Mouse (Mus musculus): ENCODE measurements at regions not wholly inside any gene's neighbourhood (a gene's known extent, or its start where the extent isn't known, plus 50 kb on each side); places are given as distances from the start of the nearest gene placed in this dataset.

DNA sequence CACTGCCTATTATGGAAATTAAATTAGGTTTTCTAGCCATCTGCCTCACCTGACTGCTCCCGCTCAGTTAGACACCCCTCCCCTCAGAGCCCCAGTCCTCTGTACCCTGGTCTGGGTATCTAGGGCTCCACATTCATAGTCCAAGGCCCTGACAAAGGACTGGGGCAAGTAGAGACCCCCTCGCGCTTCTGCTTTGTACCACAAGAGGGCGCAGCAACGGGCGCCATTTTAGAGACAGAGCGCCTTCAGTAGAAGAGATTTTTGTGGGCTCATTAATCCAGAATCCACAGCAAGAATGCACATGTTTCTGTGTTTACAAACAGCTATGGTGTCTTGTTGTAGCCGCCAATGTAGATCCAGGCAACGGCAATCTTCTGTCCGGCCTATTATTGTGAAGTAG, 279.7 kb upstream of the Myt1l start:
- intact Hi-C loops (cut with DNase I): no loop called here
- DNase-seq (ENCODE audit: low spot score in 2 of 2): no peak

DNA sequence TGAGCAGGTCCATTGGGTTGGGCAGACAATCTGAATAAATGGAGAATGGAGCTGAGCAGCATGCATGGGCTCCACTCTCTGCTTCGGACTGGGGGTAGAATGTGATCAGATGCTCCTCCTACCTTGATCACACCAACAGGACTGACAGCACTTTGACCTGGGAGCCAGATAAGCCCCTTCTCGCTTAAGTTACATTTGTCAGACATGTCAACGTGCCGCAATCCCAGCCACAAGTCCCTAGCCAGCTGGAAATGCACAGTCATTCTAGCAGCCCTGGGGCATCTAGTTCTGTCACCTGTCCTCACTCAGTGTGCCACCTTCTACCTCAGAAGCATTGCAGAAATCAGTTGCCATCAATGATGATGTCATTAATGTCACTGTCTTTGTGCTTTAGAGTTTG, 272.1 kb upstream of the Myt1l start:
- intact Hi-C loops (cut with DNase I): no loop called here
- no peak for DNase-seq (ENCODE audit: low spot score in 2 of 2)

DNA sequence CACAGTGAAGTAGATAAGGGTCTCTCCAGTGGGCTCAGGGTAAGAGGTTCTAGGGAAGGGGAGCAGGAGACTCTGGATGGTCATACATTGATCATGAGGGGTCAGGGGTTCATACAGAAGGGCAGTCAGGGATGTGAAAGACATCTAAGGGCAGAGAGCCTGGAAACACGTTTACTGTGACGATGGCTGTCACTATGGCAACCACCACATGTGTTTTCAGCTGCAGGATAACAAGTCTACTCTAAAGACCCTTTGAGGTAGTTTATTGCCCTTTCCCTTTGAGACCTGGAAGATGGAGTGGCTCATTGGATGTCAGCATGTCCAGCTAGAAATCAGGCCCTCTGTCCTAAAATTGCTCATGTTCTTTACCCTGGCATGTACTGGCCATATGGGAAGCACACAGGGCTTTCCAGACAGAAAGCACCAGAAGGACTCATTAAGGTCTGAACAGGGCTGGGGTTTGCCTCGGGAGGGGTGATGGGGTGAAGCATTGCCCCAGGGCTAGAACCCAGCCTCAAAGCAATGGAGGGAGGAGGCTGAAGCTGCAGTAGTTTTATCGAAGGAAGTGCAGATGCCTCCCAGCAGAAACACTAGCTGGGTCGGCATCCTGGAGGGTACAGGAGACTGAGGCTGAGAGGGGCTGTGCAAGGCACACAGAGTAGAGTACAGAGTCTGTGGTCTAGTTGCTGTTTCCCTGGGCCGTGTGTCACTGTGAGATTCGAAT, 271.0 kb upstream of the Myt1l start:
- DNase-seq (ENCODE audit: low spot score in 2 of 2): no peak
- intact Hi-C loops (cut with DNase I): no loop called here

DNA sequence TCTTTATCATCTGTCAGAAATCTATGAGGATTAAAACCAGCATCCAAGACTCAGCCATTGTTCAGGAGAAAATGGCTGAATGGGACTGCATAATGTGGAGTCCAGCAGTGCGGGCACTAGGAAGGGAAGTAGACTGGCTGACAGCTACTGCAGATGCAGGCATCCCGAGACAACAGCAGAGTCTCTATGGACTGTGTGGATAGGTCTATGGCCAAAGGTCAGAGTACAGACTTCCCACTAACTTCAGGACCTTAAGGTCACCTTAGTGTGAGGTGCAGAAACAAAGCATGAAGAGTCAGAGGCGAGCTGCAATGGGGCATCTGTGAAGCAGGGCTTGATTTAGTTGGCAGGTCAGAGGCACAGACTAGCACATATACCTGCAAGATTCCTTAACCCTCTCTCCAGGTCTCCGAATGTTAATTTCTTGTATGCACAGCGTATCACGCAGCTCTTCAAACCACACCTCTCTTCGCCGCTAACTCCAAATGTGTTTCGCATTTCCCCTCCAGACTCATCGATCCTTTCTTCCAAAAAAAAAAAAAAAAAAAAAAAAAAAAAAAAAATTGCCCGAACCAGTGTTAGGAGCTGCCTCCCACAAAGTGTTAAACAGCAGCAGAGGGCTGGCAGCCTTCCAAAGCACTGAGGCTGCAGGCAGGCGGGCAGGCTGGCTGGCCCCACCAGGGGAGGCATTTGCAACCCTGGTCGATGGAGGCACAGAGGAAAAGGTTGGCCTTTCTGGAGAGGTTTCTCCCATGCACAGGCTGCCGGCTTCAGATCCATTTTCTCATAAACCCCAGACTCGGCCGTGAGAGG, 270.2 kb upstream of the Myt1l start:
- peak; percentile 37 to 49 for DNase-seq (ENCODE audit: low spot score in 2 of 2)
- intact Hi-C loops (cut with DNase I): no loop called here

DNA sequence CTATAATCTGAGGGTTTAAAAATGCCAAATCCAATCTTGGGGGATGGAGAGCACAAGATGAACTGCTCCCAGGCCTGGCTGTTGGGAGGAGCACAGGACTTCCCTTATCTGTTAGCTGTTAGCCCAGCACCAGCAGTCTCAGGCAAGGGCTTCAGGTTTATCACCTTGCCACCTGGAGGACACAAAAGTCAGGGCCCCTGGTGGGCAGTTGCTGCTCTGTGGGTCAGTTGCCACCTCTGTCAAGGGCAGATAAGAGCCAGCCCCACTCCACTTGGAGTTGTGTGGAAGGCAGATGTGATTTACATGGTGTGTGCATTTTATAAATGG, 269.7 kb upstream of the Myt1l start:
- no peak for DNase-seq (ENCODE audit: low spot score in 2 of 2)
- intact Hi-C loops (cut with DNase I): no loop called here

DNA sequence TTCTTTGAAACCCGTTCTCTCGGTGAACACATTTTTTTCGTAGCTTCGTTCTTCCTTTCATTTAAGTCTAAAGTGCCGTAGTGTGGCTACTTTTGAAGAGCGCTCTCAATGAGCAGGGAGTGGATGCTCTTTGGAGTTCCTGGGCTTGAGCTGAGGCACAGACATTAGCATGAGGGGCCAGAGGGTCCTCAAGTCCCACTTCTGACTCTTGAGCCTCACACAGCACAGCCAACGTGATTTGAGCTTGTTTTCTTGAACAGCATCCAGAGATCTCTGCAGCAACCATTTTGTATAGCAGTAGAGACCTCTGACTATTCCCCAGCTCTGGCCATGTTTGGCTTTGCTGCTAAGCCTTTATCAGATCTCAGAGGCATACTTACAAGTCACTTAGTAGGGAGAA, 269.2 kb upstream of the Myt1l start:
- intact Hi-C loops (cut with DNase I): no loop called here

DNA sequence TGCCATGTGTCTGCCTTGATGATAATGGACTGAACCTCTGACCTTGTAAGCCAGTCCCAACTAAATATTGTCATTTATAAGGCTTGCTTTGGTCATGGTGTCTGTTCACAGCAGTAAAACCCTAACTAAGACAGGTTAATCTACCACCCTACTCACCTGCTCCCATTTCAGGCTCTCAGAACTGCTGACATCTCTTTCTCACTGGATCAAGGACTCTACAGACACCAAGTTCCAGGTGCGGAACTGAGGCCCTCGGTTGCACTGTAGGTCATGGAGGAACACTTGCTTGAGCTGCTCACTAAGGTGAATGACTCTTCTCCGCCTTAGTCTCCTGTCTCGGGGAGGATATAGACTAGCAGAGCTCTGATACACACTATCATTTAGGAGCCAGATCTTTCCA, 254.0 kb upstream of the Myt1l start:
- intact Hi-C loops (cut with DNase I): loop anchor here (1.0 kb wide), 1 partner anchor 118 kb away; no protein-coding TSS in a partner anchor
- no peak for DNase-seq (ENCODE audit: low spot score in 2 of 2)

More for the DNA sequence above, 269.2 kb upstream of the Myt1l start:
- DNase-seq (ENCODE audit: low spot score in 2 of 2): no peak

DNA sequence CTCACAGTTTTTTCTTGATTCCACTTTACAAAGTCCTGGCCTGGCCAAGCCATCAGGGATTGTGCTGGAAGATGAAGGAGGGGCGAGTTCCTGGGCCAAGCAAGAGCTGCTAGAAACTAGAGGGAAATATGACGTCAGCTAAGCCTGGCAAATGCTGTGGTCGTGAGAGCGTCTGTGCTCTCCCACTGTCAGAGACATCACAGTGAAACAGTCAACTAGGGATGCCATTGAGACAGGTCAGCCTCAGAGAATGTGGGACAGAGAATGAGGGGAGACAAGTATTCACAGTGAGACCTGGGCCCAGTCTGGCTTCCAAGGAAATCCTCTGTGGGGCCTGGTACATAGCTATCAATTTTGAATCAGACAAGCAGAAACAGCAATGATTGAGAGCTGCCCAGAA, 252.5 kb upstream of the Myt1l start:
- intact Hi-C loops (cut with DNase I): no loop called here
- DNase-seq (ENCODE audit: low spot score in 2 of 2): no peak

DNA sequence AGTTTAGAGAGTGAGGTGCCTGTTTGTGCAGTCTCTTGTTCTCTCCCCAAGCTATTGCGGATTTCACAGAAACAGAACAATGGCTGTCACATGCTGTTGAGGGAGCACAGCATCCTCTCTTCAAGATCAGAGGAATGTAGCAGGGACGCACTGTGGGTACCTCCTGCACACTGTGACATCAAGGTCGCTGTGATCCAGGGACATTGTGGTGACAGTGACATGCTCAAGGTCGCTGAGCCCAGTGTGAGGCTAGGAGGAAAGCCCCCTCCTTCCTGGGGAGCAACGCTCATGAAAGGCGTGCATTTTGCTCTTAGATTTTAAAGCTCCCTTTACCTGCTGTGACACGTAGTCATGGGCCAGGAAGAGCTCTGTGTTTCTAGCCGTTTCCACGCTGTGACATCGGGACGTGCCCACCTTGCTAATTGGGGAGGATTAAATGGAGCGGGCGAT, 248.5 kb upstream of the Myt1l start:
- intact Hi-C loops (cut with DNase I): loop anchor here (5.0 to 10.0 kb wide), 2 partner anchors 137 to 695 kb away; partner anchors contain the start of gene Allc

DNA sequence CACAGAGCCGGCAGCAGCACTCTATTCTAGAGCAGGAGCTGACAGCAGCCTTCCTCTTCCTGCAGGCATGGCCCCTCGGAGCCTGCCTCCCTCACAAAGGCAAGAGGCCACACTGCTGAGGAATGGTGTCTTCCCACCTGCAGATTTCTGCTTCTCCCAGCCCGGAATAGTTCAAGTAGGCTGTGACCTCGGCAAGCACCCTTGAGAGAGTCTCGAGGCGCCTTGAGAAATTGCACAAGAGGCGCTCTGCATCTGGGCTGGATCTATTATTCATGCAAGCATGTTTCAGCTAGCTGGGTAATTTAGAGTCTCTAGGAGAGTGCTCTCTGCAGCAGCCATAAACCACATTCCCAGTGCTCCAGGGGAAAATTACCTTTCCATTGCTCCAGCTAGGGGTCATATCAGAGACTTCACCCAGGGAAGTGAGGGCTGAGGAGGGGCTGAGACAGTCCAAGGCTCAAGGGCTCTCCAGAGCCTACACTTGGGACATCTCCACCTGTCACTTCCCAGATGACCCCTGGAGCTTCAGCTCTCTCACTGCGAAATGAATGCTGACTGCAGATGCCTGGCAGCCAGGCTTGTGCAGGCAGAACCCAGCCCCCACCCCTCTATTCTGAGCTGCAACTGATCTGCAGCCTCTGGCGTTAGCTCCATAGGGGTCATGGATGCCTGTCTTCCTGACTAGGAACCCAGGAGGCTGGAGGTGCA, 247.9 kb upstream of the Myt1l start:
- peak; percentile 55 to 62 for DNase-seq (ENCODE audit: low spot score in 2 of 2)
- intact Hi-C loops (cut with DNase I): loop anchor here (5.0 to 10.0 kb wide), 2 partner anchors 138 to 695 kb away; partner anchors contain the start of gene Allc

More for the DNA sequence above, 248.5 kb upstream of the Myt1l start:
- no peak for DNase-seq (ENCODE audit: low spot score in 2 of 2)

DNA sequence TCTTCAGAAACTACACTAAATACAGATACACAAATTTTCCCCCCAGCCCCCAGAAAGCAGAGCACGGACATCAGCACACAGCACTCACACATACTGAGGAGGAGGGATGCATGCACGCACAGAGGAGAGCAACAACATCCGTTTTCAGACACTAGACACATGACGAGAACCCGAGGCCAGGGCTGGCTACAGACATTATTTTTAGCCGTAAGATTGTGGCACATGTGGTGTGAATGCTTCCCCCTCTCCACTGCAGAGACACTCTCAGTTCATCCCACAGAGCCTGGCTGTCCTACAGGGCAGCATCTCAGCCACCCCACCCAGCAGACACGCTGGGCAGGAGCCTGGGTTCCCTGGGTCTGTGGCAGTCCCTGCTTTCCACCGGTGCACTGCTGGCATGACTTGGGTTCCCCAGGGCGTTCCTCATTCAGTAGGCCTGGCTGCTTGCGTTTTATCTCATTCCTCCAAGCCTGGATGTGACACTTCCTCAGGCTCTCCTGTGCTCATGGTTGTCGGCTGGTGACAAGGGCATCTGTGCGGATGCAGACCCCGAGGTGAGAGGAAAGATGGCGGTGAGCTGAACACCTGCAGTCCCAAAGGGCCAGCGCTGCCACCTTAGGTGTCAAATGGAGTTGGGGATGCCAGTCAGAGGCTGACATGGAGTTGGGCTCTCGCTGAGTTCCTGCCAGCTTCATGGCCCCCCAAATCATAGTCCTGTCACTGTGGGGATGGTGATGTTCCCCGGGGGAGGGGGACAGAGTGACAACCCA, 247.1 kb upstream of the Myt1l start:
- DNase-seq (ENCODE audit: low spot score in 2 of 2): peak; percentile 41 to 68
- intact Hi-C loops (cut with DNase I): loop anchor here (5.0 to 10.0 kb wide), 2 partner anchors 139 to 696 kb away; partner anchors contain the start of gene Allc

DNA sequence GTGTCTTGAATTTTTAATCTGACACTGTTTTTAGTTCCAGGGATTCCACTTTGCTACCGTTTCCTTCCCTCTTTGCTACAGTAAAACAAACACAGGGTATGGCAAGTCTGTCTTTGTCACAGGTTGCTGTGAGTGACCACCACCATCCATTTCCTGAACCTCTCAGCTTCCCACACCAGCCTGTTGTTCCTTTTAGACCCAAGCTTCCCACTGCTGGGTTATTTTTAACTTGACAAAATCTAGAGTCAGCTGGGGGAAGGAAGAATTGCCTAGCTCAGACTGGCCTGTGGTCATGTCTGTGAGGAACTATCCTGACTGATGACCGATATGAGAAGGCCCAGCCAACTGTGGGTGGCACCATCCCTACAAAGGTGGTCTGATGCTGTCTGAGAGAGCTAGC, 239.4 kb upstream of the Myt1l start:
- intact Hi-C loops (cut with DNase I): loop anchor here (10.0 kb wide), 1 partner anchor 704 kb away; the partner anchor contains the start of gene Allc

DNA sequence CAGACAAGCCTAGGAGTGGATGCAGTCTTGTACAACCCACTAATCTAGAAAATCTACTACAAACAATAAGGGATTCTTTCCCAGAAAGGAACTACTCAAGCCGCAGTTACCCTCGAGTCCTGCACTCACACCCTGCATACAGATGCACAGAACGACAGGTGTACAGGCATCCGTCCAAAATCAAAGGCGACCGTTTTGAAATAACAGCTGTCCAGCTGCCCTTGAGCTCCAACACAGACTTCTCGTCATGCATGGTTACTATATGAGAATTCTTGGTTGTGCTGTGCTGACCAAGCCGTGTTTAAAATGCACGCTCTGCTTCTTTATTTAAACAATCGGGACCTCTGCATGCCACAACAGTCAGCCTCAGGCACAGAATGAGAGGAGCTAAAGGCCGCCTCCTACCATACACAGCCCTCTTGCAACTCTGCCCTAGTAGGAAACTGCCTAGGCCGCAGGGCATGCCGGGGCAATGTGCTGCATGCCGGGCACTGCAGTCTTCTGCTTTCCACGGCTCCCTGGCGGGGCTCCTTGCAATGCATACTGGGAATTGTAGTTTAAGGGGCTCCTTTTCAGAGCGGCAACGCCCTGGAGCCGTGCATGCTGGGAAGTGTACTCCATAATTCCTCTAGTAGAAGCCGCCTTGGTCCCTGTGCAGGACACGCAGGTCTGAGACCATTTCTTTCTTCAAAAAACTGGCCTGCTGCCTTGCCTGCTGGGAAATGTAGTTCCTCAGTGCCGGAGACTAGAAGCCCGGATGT, 237.4 kb upstream of the Myt1l start:
- peak; percentile 98 to 100 for DNase-seq (ENCODE audit: low spot score in 2 of 2)
- intact Hi-C loops (cut with DNase I): loop anchor here (2.0 kb wide), 1 partner anchor 236 kb away; no protein-coding TSS in a partner anchor

More for the DNA sequence above, 239.4 kb upstream of the Myt1l start:
- DNase-seq (ENCODE audit: low spot score in 2 of 2): no peak

DNA sequence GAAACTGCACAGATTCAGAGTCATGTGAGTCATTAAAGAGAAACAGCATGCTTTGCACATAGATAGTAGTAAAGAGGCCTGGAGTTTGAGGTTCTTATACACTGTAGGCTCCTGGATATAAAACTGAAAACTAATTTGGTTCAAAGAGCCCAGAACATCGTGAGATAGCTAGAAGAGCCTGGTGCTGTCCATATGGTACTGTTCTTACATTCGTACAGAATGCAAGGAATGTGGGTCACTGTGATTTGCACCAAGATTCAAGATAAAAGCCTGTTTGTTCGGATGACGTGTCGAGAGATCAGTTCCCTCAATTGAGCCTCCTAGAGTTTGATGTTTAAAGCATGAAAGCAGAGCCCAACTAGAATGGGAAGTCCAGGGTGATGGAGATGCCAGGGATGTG, 230.2 kb upstream of the Myt1l start:
- intact Hi-C loops (cut with DNase I): no loop called here
- DNase-seq (ENCODE audit: low spot score in 2 of 2): peak in 1 of 2 experiments; percentile 60

DNA sequence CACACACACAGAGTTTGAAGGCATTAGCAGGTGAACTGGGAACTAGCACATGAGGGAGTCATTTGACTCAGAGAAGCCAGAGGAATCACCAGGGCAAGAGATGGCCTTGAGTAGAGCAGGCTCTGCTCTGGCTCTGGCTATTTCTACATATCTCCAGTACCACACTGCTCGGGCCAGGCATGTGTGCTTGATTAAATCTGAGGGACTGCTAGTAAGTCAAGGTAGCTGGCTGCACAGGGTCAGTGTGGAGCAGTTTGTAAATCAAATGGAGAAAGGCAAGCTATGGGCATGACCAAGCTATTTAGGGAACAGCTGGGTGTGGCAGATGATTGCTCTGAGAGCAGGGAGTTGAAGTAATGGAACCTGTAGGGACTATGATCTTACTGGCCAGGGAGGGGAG, 212.5 kb upstream of the Myt1l start:
- no peak for DNase-seq (ENCODE audit: low spot score in 2 of 2)
- intact Hi-C loops (cut with DNase I): no loop called here

DNA sequence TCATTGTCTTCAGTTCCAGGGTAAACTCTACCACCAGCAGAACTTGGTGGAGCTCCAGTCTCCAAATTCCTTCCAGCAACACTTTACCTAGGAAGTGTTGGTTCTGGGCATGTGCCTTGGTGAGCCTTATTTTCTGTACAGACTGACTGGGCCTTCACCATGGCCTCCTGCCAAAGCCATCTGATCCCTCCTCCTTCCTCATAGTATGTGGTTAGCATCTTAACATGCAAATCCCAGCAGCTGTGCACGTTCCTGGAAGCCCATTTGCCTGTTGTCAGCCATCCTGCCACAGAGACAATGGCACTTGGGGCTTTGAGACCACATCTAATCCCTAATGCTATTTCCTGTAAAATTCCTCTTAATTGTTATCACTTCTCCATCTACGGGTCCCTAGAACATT, 206.7 kb upstream of the Myt1l start:
- intact Hi-C loops (cut with DNase I): no loop called here
- no peak for DNase-seq (ENCODE audit: low spot score in 2 of 2)

DNA sequence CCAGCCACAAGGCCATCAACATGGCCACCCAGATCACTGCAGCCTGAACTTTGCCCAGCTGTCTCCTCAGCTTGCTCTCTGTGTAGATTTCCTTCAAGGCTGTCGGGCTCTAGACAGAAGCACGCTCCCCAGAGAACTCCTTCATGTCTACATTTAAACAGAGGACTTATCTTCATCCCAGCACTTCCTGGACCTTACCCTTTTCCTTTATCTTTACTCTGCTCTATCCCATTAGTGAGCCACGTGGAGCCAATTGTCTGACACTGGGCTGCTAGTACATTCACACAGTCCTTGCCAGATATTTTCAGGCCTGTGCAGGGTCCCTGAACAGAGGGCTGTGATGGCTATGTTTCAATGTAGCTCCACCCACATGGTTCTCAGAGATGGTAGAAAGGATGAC, 204.7 kb upstream of the Myt1l start:
- no peak for DNase-seq (ENCODE audit: low spot score in 2 of 2)
- intact Hi-C loops (cut with DNase I): no loop called here

DNA sequence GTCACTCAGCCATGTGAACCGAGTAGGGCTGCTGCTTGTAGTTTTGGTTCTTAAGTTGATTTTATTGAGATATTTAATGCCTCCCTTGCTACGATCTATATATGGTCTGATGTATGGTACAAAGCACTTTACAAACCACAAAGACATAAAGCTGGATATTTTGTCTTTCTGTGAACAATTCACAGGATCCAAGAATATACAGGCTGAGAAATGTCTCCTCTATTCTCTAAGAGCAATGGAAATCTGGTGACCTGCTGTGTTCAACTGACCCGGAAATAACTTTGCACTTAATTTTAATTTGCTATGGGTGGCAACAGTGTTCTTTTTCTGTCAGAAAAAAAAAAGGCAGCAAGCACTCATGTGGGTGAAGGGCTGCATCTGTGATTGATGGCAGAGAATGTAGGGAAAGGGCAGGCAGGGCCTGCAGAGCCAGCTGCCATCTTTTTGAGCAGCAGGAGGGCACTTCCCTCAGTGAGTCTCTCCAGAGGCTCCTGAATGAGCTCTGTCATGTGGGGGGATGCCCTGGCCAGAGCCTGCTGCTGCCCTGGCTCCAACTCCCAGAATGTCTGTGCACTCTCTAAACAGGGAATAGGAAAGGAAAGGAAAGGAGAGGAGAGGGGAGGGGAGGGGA, 192.2 kb upstream of the Myt1l start:
- DNase-seq (ENCODE audit: low spot score in 2 of 2): no peak
- intact Hi-C loops (cut with DNase I): no loop called here
